Mouse (Mus musculus) E14TG2a.4 (cell line): ENCODE measurements around the gene Tnk2.

Experiments used
- CTCF ChIP-seq: conservative IDR thresholded peaks from 2 replicates; pipeline ENCODE4 v1.5.1; 2014; ENCODE audit warnings: low read length
- NANOG ChIP-seq: IDR thresholded peaks from 2 replicates; pipeline ENCODE4 v1.6.1; 2014; ENCODE audit warnings: borderline replicate concordance, low read length, mixed read lengths
- POU5F1 ChIP-seq: IDR thresholded peaks from 2 replicates; pipeline ENCODE4 v1.6.1; 2014; ENCODE audit warnings: low read length, borderline replicate concordance

DNA sequence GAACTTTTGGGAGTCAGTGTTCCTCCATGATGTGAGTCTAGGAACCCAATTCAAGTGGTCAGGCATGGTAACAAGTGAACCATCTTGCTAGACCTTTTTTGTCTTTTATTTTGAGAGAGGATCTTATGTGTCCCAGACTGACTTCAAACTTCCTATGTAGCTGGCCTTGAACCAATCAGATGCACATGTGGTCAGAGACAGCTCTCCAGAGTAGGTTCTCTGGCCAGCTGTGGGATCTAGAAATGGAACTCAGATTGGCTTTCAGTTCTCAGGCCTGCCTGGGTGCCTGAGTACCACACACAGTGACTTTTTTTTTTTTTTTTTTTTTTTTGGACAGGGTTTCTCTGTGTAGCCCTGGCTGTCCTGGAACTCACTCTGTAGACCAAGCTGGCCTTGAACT, 4.0 kb downstream of the Tnk2 start:
- TF ChIP-seq CTCF (no peak), POU5F1 (no peak), NANOG (no peak)
